Mouse (Mus musculus) G1E (cell line): ENCODE measurements around the gene Ntng1.

Experiments
- CTCF ChIP-seq: IDR thresholded peaks from 2 replicates; pipeline ENCODE4 v1.5.1; 2012; ENCODE audit warnings: low read depth, low read length, inconsistent platforms, mixed read lengths
- POLR2AphosphoS5 ChIP-seq: IDR thresholded peaks from 2 replicates; pipeline ENCODE4 v1.6.1; 2012; ENCODE audit warnings: low read depth, low read length, inconsistent platforms; ENCODE audit not compliant: insufficient replicate concordance
- TAL1 ChIP-seq: conservative IDR thresholded peaks from 2 replicates; pipeline ENCODE4 v1.6.1; 2012; ENCODE audit warnings: low read depth, low read length, inconsistent platforms, mixed read lengths

DNA sequence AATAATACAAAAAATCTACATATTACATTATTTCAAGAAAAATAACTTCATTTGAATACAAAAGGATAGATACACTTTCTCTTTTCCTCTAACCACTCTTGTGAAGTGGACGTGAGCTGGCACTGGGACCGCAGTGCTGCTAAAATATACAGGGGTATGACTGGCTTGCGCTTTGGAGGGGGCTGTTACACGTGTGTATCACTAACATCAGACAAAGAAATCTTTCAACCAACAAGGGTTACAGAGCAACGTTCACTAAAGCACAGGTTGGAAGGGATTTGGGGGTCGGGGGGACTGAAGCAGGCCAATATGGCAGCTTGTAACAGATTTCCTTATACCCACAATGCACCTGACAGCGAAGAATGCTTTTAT, 361.9 kb downstream of the Ntng1 start:
- TF ChIP-seq CTCF, result no peak
- no peak for TF ChIP-seq TAL1
- no peak for TF ChIP-seq POLR2AphosphoS5
